Mouse (Mus musculus) intestine, embryonic 15.5 days (tissue): ENCODE measurements around the gene Zfp37. TPM values are rescaled to one million over a fixed set of nuclear protein-coding genes. Genes with fewer than 3 reads are reported as not detected.

ENCODE experiments used
- ATAC-seq: fragments of 200-750 bp; cut with Nextera tagmentation; 2 replicates; pipeline ENCODE4 v1.8.0; 2017; ENCODE audit warnings: moderate TSS enrichment, moderate library complexity
- H3K27ac ChIP-seq: fragments of 300-500 bp; sonication (generic); 2 replicates; pipeline ENCODE4 v1.5.1; 2015; ENCODE audit warnings: mild to moderate bottlenecking, inconsistent platforms
- H3K27me3 ChIP-seq: fragments of 300-500 bp; sonication (generic); replicated peaks from 2 replicates; pipeline ENCODE4 v1.6.1; 2015; ENCODE audit warnings: inconsistent platforms
- H3K36me3 ChIP-seq: fragments of 300-500 bp; sonication (generic); 2 replicates; pipeline ENCODE4 v1.6.1; 2015; ENCODE audit warnings: inconsistent platforms
- H3K4me1 ChIP-seq: fragments of 300-500 bp; sonication (generic); replicated peaks from 2 replicates; pipeline ENCODE4 v1.6.1; 2015; ENCODE audit warnings: inconsistent platforms
- H3K4me2 ChIP-seq: fragments of 300-500 bp; sonication (generic); replicated peaks from 2 replicates; pipeline ENCODE4 v1.6.1; 2015; ENCODE audit warnings: mild to moderate bottlenecking, inconsistent platforms
- H3K4me3 ChIP-seq: fragments of 300-500 bp; sonication (generic); replicated peaks from 2 replicates; pipeline ENCODE4 v1.5.1; 2015; ENCODE audit warnings: inconsistent platforms
- H3K9ac ChIP-seq: fragments of 300-500 bp; sonication (generic); 2 replicates; pipeline ENCODE4 v1.6.1; 2015; ENCODE audit warnings: inconsistent platforms
- H3K9me3 ChIP-seq: fragments of 300-500 bp; sonication (generic); 2 replicates; pipeline ENCODE4 v1.6.1; 2016; ENCODE audit warnings: inconsistent platforms
- WGBS: fragments of 180-500 bp; shearing (Covaris S2); methylation state at CpG from one replicate; pipeline ENCODE4 v1.1.7; 2015; 5-methylcytosine and 5-hydroxymethylcytosine counted together
- polyA plus RNA-seq: library from polyadenylated mRNA; unstranded; fragments of >200 nt; fragmentation: Nextera tagmentation; extraction: Ambion mirVana; gene quantifications from 2 replicates; pipeline ENCODE4 v1.2.1, GENCODE M21; 2015

Gene Zfp37
- polyA plus RNA-seq, 1 experiment from 2014 or later, result 6.9 TPM

GRCm38 (mm10) chr4:62256931-62257330 is 26.1 kb upstream of the Zfp37 start:
- H3K27me3 ChIP-seq, result no peaks in the 10 kb centered on the region
- no peaks in the 10 kb centered on the region for H3K9me3 ChIP-seq
- H3K27ac ChIP-seq, result no peak overlapping the region
- no peak overlapping the region for H3K4me2 ChIP-seq
- no peak overlapping the region for H3K4me3 ChIP-seq
- no peak overlapping the region for H3K9ac ChIP-seq
- H3K4me1 ChIP-seq, result no peaks in the 10 kb centered on the region
- ATAC-seq, result no peak
- 20% methylated on average over 8 of the region's 8 CpGs for WGBS
- H3K36me3 ChIP-seq, result no peaks in the 10 kb centered on the region

GRCm38 (mm10) chr4:62254551-62254950 is 23.7 kb upstream of the Zfp37 start:
- 71% methylated on average over 8 of the region's 8 CpGs for WGBS
- no peak overlapping the region for H3K27ac ChIP-seq
- no peak overlapping the region for H3K9ac ChIP-seq
- H3K36me3 ChIP-seq, result no peaks in the 10 kb centered on the region
- H3K27me3 ChIP-seq, result no peaks in the 10 kb centered on the region
- H3K4me3 ChIP-seq, result no peak overlapping the region
- H3K9me3 ChIP-seq, result no peaks in the 10 kb centered on the region
- H3K4me2 ChIP-seq, result no peak overlapping the region
- no peaks in the 10 kb centered on the region for H3K4me1 ChIP-seq
- ATAC-seq, result no peak

- Histone ChIP-seq H3K27me3 (no peaks in the 10 kb centered on the region), H3K4me3 (no peak overlapping the region), H3K4me1 (no peaks in the 10 kb centered on the region), H3K9ac (no peak overlapping the region), H3K27ac (no peak overlapping the region), H3K9me3 (no peaks in the 10 kb centered on the region), H3K36me3 (no peaks in the 10 kb centered on the region), H3K4me2 (no peak overlapping the region)
- 89% methylated on average over 4 of the region's 4 CpGs for WGBS
- no peak for ATAC-seq
Measured at GRCm38 (mm10) chr4:62251776-62252175, 20.9 kb upstream of the Zfp37 start.

GRCm38 (mm10) chr4:62250896-62251544 is 20.2 kb upstream of the Zfp37 start:
- Histone ChIP-seq H3K4me3 (no peak overlapping the region), H3K9ac (no peak overlapping the region), H3K36me3 (no peaks in the 10 kb centered on the region), H3K9me3 (no peaks in the 10 kb centered on the region), H3K4me1 (no peaks in the 10 kb centered on the region), H3K27ac (no peak overlapping the region), H3K4me2 (no peak overlapping the region), H3K27me3 (no peaks in the 10 kb centered on the region)
- no peak for ATAC-seq
- WGBS, result 42% methylated on average over 3 of the region's 3 CpGs

- ATAC-seq, result no peak
- Histone ChIP-seq H3K4me3 (no peak overlapping the region), H3K4me1 (no peaks in the 10 kb centered on the region), H3K36me3 (no peaks in the 10 kb centered on the region), H3K4me2 (no peak overlapping the region), H3K9ac (no peak overlapping the region), H3K27ac (no peak overlapping the region), H3K9me3 (no peaks in the 10 kb centered on the region), H3K27me3 (no peaks in the 10 kb centered on the region)
- 26% methylated on average over 4 of the region's 4 CpGs for WGBS
Measured at GRCm38 (mm10) chr4:62248328-62248727, 17.5 kb upstream of the Zfp37 start.

GRCm38 (mm10) chr4:62240586-62240985 is 9.7 kb upstream of the Zfp37 start:
- Histone ChIP-seq H3K9ac (no peak overlapping the region), H3K9me3 (no peaks in the 10 kb centered on the region), H3K4me3 (no peak overlapping the region), H3K4me2 (no peak overlapping the region), H3K4me1 (no peaks in the 10 kb centered on the region), H3K27ac (no peak overlapping the region), H3K27me3 (no peaks in the 10 kb centered on the region), H3K36me3 (no peaks in the 10 kb centered on the region)
- WGBS, result 68% methylated on average over 6 of the region's 6 CpGs
- no peak for ATAC-seq

GRCm38 (mm10) chr4:62230153-62230552 is 694 bp downstream of the Zfp37 start:
- no peaks in the 10 kb centered on the region for H3K27me3 ChIP-seq
- no peak overlapping the region for H3K27ac ChIP-seq
- H3K4me1 ChIP-seq, result no peaks in the 10 kb centered on the region
- H3K9me3 ChIP-seq, result no peaks in the 10 kb centered on the region
- WGBS, result 60% methylated on average over 1 of the region's 1 CpGs
- H3K9ac ChIP-seq, result no peak overlapping the region
- no peak overlapping the region for H3K4me2 ChIP-seq
- ATAC-seq, result no peak
- H3K4me3 ChIP-seq, result no peak overlapping the region
- H3K36me3 ChIP-seq, result no peaks in the 10 kb centered on the region

DNA sequence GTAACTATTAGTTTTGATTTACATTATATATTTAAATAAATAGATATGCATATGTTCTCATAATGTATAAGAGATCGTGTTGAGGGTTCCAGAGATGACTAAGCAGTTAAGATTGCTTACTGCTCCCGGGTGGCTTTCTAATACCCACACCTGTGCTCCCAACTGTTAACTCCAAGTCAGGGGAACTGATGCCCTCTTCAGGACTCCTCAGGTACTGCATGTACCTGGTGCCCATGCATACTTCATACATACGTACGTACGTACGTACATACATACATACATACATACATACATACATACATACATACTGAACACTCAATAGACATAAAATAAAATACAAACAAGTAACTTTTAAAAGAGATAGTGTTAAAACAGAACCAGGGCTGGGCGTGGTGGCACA is 1.4 kb downstream of the Zfp37 start:
- Histone ChIP-seq H3K27ac (no peak overlapping the region), H3K36me3 (no peaks in the 10 kb centered on the region), H3K27me3 (no peaks in the 10 kb centered on the region), H3K9ac (no peak overlapping the region), H3K4me3 (no peak overlapping the region), H3K9me3 (no peaks in the 10 kb centered on the region), H3K4me1 (no peaks in the 10 kb centered on the region), H3K4me2 (no peak overlapping the region)
- WGBS, result 91% methylated on average over 7 of the region's 7 CpGs
- ATAC-seq, result no peak

DNA sequence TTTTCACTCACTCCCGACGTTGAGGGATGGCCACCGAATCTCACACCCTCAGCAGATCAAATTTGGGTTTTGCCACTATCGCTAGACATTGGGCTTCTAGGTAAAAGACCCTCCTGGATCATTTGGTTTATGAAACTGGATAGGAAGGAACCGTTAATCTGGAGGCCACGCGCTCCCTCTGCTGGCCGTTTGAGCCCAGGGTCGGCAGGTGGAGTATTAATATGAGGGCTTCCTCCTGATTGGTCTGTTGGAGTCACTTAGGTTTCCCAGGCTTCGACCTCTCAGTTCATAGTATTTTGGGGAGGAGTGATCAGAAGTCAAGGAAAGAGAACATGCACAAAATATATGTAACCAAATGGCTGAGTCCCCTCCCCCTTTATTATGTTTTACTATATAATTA is 2.5 kb downstream of the Zfp37 start:
- Histone ChIP-seq H3K9me3 (no peaks in the 10 kb centered on the region), H3K4me2 (no peak overlapping the region), H3K36me3 (no peaks in the 10 kb centered on the region), H3K27ac (no peak overlapping the region), H3K4me3 (no peak overlapping the region), H3K9ac (no peak overlapping the region), H3K4me1 (no peaks in the 10 kb centered on the region), H3K27me3 (no peaks in the 10 kb centered on the region)
- 38% methylated on average over 10 of the region's 10 CpGs for WGBS
- no peak for ATAC-seq

GRCm38 (mm10) chr4:62213490-62213889 is 17.4 kb downstream of the Zfp37 start:
- Histone ChIP-seq H3K9ac (no peak overlapping the region), H3K4me1 (peaks cover 2% of the 10 kb centered on the region; the same call in 1 of the 2 replicates), H3K27ac (no peak overlapping the region), H3K9me3 (no peaks in the 10 kb centered on the region), H3K36me3 (no peaks in the 10 kb centered on the region), H3K4me2 (no peak overlapping the region), H3K4me3 (no peak overlapping the region), H3K27me3 (no peaks in the 10 kb centered on the region)
- no peak for ATAC-seq
- 78% methylated on average over 2 of the region's 2 CpGs for WGBS

GRCm38 (mm10) chr4:62210035-62210434 is 20.8 kb downstream of the Zfp37 start:
- Histone ChIP-seq H3K4me2 (no peak overlapping the region), H3K4me1 (peaks cover 2% of the 10 kb centered on the region; the same call in 1 of the 2 replicates), H3K27me3 (no peaks in the 10 kb centered on the region), H3K9me3 (no peaks in the 10 kb centered on the region), H3K4me3 (no peak overlapping the region), H3K27ac (no peak overlapping the region), H3K9ac (no peak overlapping the region), H3K36me3 (no peaks in the 10 kb centered on the region)
- no peak for ATAC-seq
- WGBS, result 39% methylated on average over 4 of the region's 4 CpGs

DNA sequence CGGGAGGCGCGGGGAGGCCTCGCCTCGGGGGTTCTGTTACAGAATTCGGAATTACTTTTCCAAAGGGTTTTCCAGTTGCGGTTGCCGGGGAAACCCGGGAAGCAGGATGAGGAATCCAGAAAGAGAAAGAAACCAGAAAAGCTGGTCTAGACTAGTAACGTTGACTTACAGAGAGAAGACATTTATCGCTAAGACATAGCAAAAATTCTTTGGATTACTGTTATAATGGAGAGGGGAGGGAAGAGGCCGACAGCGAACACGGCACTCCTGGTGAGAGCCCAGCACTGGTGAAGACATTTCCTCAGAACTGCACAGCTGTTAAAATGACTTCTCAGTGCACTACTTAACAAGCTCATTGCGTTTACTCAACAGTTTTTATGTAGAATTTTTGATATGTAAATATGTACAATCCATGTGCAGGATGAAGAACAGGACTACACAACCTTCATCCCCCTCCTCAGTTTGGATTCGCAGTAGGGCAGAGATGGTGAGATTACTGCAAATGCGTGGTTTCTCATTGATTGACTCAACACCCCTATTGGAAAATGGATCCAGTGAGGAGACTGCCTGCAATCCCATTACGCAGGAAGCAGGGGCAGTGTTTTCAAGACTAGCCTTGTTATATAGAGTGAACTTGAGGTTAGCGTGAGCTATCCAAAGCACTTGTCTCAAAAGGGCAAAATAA is 22.0 kb downstream of the Zfp37 start:
- no peaks in the 10 kb centered on the region for H3K9me3 ChIP-seq
- peaks cover 2% of the 10 kb centered on the region; the same call in 1 of the 2 replicates for H3K4me1 ChIP-seq
- H3K4me2 ChIP-seq, result peak overlapping the region; percentile 64
- 6% methylated on average over 19 of the region's 19 CpGs for WGBS
- H3K9ac ChIP-seq, result peak overlapping the region; percentile 84
- peak overlapping the region; percentile 75 for H3K4me3 ChIP-seq
- peak; percentile 72 for ATAC-seq
- H3K27ac ChIP-seq, result peak overlapping the region; percentile 81
- H3K36me3 ChIP-seq, result peaks cover under 1% of the 10 kb centered on the region; the same call in 1 of the 2 replicates
- H3K27me3 ChIP-seq, result no peaks in the 10 kb centered on the region
